Mouse (Mus musculus) liver (tissue): ENCODE measurements around the gene Kcp.

ENCODE experiments used
- DNase-seq: peaks from one replicate; pipeline ENCODE4 v3.0.0-alpha.2; 2020; ENCODE audit warnings: mixed read lengths

Gene Kcp

DNA sequence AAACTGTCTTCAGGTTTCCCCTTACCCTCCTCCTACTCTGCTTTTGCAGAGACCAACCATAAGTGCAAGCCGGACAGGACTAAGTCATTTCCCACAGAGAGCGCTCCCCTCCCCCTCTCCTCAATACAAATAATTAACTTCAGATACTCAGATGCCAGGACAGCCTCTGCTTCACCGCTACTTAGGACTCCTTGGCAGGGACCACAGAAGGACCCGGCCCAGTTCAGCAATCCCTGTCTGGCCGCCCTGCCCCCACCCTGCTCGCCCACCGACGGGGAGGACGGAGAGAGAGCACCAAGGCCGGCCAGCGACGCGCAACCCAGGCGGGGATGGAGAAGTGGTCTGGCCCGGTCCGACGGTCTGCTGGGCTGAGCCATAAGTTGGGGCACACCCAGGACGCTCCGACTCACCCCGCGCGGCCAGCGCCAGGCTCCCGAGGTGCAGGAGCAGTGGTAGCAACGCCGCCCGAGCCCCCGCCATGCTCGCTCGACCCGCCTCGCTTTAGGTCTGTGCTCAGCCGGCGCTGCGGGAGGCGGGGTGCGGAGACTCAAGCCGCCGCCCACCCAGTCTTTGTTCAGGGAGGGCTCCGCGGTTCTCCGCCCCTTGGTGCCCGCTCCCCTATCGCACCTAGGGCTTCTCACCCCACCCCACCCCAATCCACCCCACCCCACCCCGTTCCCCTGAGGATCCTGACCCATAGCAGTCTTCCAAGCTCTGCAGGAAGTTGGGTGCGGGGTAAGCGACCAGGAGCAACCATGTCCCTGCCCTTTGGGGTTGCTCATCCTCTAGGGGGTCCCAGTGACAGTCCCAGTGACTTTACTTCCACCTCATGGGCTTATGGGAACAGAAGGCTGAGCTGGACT is at the start of gene Kcp:
Gene Kcp, minus strand, starts transcription at position 506 of the 863 bp plus-strand sequence.
- DNase-seq, result peak; percentile 24

DNA sequence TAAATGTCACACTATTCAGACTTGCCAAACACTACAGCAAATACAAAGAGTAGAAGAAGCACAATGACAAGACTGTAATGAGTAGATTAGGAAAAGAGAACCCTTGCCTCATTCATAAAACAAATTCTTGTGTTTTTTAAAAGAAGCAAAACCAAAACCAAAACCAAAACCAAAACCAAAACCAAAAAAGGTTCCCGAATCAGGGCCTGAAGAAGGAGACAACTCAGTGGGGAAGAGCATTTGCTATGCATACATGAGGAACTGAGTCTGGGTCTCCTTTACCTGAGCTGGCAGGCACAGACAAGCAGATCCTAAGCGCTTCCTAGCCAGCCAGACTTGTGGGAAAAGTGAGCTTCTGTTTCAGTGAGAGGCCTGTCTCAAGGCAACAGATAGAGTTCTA is 49.4 kb upstream of the Kcp start:
- DNase-seq, result no peak

DNA sequence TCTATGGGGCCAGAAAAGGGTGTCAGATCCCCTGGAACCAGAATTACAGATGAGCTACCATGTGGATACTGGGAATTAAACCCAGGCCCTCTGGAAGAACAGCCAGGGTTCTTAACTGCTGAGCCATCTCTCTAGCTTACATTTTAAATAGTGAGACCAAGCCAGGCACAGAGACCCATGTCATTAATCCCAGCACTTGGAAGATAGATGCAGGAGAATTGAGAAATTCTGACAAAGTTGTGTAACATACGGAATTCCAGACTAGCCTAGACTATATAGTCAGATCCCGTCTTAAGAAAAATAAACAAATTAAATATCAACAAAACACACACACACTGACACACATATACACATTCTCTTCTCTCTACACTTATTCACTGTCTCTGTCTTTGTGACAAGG is 44.8 kb upstream of the Kcp start:
- DNase-seq, result no peak

DNA sequence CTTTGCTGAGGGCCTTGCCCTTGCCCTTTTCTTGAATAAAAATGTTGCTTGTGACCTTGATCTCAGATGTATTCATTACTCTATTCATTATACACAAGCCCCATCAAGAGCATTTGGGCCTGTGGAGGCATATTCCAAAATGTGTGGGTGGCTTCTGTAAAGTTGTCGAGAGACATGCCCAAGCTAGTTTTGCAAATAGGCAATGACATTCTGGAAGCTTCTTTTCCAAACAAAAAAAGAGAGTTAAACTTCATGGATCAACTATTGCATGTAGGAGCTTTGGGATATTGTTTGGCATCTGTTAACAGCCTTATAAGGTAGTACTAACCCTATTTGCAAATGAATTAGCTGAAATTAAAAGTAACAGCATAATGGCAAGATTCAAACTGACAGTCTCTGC is 40.3 kb upstream of the Kcp start:
- DNase-seq, result no peak

DNA sequence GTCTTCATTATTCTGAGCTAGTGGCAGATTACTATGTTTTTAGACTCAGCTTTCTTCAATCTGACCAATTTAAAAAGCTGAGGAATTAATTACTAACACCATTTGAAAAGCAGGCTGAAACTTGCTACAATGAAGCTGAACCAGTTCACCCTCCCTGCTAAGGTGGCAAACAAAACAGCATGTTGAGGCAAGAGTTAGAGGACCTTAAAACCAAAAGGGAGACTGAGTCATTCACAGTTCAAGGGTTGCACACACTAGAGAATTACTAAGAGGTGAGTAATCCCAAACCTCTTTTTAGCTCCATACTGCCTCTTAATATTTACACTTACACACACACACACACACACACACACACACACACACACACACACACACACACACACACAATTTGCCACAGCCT is 39.8 kb upstream of the Kcp start:
- no peak for DNase-seq

DNA sequence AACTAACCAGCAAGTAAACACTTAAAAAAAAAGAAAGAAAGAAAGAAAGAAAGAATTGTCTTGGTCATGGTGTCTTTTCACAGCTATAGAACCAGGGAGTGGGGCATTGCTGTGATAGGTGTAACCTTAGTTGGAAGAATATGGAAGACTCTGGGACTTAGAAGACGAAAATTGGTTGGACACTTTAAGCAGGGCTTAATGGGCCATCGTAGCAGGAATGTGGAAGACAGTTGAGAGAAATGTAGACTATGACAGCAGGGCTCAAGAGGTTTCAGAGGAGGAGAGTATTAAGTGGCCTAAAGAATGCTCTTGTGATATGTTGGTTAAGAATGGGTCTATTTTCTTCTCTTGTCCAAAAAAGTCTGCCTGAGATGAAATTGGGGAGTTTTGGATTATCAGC is 37.9 kb upstream of the Kcp start:
- DNase-seq, result no peak

DNA sequence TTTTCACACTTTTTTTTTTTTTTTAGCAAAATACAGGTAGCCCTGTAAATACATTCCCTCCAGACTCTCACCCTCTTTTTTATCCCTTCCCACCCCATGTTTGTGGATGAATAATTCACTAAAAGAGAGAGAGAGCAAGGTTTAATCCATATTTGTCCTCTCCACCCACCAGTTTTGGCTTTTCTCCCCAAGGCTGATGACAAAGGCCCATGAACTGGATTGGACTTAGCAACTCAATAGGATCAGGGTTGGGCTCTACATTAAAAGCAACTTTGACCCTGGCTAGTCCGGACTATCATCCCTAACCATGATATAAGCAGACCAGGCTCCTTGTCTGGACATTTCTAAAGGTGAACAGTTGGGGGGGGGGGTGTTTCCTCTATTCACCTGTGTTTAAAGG is 33.2 kb upstream of the Kcp start:
- no peak for DNase-seq

DNA sequence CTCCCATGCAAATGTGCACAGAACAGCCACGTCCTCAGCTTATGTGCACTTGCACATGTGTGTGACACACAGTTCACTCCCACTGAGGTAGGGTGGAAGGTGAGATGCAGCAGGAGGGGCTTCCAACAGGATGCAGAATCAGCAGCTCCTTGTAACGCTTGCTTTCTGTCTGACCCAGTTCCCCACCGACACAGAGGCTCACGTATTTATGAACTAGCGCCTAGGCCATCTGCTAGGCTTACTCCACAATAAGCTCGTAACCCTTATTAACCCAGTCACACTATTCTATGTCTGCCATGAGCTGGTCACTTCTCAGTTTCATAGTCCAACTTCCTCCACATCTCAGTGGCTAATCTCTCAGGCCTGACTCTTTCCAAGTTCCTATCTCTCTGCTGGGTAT is 32.5 kb upstream of the Kcp start:
- no peak for DNase-seq

DNA sequence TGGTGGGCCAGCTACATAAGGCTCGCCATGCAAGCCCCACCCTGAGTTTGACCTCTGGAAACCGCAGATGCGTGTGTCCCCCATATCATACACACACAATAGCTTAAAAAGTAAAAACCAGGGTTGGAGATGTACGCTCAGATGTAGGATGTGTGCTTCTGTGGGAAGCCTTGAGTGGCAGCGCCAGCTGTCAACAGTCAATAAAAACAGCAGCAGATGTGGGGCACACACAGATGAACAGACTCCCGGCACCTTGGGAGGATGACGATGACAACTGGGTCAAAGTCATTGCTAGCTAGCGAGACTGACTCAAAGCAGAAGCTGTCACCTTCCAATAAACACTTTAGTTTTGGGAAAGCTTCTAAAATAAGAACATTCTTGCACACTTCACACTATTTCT is 31.8 kb upstream of the Kcp start:
- no peak for DNase-seq

DNA sequence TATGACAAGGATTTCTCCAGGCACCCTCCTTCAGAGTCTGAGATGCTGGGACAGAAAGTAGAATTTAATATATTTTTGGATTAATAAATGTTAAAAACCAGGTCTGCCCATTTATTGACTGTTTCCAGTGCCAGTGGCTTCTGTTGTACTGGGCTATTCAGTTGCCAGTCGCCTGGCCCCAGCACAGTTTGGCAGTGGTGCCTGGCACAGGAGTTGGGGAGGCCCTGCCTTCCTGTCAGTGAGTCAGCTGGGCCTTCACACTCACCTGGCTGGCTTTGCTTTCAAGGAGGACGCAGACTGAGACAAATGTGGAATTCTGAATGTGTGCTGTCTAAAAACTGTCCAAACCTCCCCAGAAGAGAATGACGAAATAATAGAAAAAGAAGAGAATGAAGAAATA is 29.5 kb upstream of the Kcp start:
- no peak for DNase-seq

DNA sequence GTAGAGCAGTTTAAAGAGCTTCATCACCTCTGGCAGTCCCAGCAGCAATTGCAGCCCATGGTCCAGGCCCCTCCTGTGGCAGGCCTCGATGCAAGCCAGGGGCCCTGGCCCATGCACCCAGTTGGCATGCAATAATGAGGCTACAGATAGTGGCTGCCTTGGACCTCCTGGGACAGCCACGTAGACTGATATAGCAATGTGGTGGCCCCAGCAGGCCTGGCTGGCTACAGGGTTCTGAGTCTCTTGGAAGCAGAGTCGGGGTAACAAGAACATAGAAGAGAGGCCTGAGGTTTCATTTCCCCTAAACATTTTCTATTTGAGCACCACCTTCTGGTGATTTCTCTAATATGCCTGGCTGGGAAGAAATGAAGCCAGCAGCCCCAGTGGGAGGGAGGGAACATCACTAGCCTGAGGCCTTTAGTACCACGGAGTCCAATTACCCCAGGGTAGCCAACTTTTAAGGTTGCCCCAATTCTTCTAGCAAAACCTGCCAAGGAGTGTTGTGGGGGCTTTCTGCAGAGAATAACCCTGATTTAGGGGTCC is 29.0 kb upstream of the Kcp start:
- DNase-seq, result no peak

DNA sequence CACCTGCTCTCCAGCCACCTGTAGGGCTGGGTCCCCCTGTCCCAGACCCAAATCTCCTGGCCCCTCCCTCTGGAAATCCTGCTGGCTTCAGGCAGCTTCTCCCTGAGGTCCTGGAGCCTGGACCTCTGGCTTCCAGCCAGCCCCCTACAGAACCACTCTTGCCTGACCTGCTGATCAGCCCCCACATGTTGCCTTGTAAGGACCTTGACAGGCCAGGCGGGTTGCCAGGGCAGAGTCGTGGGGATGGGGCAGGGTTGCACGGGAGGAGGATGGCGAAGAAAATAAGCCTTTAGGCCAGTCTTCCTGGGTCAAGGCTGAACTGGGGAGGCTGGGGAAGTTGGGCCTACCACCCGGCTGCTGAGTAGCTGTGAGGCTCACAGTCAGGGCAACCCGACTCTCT is 27.6 kb upstream of the Kcp start:
- DNase-seq, result no peak

DNA sequence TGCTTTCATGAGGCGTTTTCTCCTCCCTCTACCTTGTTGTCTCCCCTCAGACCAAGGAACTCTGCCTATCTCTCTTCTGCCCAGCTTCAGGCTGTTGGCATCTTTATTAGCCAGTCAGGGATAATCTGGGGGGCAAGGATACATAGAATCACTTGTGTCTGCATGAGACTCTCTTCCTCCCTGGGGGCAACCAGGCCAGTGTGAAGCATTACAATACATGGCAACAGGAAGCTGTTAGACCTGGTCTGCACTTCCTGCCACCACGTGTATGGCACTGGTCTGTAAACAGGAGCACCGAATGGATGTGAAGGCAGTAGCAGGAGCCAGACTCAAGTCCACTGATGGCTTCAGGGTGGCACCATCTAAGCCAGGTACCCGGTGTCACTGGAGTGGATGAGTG is 22.3 kb upstream of the Kcp start:
- no peak for DNase-seq

DNA sequence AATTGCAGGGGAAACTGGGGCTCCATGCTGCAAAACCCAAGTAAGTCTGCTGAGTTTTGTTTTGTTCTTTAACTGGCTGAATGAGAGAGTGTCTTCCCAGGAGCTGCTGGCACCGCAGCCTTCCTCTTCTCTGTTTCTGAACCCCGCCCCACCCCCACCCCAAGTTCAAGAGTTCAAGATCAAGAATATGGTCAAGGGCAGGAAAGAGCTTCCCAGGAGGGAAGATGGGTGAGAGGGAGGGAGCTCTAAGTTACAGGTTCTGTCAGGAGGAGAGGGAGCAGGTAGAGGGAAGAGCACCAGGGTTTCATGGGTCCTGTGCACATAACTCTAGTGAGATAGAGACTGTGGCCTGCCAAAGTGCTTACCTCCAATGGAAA is 21.7 kb upstream of the Kcp start:
- no peak for DNase-seq

DNA sequence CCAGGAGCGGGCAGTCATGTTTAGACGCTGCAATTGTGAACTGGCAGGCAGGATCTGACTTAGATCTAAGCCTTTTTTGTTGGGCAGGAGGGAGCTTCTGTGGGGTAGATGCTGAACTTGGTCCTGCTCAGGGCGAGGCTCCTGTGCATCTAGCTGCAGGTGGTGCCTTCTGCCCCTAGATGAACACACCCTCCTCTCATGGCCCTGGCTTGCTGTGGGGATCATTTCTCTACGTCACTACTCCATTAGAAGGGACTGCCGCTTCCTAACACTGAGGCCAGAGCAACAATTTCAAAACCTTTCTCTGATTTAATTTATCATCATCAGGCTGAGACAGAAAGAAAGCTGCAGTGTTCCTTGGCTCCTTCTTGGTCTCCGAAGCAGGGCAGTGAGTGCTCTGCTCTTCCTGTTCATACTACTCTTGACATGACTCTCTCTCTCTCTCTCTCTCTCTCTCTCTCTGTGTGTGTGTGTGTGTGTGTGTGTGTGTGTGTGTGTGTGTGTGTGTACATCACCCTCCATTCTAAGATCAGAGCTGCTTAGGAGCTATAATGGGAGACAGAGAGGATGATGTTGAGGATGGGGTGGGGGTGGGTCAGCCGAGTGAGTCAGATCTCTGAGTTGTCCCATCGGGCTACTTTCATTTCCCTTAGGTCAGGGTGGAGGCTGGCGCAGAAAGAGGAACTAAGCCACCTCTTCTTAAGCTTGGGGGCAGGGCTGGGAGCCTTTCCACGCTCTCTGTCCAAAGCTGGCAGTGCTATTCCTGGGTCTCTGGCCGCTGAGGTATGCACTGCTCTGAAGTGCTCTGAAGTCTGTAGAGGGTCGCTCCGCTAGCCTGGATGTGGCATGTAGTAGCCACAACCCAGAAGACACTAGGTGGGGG is 21.1 kb upstream of the Kcp start:
- DNase-seq, result peak; percentile 17

DNA sequence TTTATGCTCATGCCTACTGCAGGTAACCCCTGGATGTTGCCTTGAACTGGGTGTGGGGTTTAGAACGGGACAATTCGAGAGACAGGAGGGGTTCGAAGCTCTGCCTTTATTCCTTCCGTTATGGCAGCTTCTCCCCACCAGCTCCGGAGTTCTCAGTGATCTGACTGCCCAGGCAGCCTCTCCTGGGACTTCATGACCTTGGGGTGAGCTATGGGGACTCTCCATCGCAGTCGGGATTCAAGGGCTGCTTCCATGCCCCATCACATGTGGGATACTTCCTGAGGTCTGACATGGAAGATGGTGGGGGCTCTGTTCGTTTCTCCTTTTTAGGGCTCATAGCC is 20.4 kb upstream of the Kcp start:
- DNase-seq, result no peak

DNA sequence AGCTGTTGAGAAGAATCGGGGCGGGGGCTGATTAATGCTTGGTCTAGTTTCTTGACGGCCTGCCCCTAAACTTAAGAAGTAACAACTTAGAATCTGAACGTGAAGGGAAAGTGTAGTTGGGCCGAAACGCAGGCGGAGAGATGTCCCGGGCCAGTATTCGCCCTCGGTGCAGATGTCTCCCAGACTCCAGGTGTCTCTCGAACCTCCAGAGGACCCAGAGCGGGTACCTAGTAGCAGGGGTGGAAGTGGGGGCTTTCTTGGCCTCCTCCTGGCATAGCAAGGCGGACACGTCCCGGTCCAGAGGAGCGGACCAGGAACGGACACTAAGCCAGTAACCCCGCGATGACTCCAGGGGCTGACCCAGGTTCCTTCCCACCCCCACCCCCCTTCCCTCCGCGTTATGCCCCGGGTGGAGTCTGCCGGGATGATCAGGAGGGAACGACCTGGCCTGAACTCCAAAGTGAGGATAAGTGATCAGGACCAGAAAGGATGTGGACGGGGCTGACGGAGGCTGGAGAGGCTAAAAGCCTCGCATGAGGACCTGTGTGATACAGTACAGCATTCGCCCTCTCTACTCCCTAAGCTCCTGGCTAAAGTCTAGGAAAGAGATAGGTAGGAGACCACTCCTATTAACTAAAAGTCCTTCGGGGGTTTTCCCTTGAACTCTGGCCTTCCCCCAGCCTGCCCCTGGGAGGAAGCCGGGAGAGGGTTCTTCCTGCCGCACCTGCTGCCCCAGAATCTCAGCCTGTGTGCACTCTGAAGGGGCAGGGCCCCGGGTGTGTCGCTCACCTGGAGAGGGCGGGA is 19.8 kb upstream of the Kcp start:
- DNase-seq, result no peak

DNA sequence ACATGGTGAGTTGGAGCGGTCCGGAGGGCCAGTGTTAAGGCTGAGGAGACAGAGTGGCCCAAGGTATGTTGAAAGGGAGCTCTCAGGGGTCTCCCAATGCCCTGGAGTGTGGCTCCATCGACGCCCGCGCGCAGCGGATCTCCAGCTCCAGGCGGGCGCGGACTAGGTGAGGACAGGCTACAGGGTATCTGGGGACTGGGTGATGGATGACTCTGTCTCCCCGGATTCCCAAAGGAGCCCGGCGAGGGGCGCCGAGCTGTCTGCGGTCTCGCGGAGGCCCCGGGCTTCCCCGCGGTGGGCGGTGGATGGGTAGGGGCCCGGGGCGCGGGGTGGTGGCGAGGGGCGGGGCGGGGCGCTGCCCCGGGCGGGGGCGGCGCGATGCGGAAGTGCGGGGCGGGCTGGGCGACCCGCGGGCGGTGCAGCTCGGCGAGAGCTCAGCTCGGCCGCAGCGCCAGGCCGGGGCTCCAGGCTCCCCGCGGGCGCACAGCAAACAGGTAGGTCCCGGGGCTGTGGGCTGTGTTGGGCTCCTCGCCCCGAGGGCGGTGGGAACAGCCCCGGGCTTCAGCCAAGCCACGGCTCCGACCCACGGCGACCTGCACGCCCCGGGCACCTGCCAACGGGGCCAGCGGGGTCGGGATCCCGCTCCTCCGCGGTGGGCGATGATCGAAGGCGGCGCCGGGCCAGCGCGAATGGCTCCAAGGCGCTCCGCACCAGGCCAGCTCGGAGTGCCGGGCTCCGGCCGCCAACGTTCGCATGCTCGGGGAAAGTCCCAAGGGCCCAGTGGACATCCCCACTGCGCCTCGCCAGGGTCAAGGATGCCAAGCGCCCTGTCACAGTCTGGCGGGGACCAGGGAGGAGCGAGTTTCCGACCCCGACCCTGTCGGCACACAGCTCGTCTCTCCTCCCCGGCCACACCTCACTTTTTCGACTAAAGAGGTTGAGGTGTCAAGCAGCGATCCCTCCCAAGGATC is 18.8 kb upstream of the Kcp start, which contains the start of gene Irf5:
Gene Irf5, plus strand, starts transcription at position 345 of the 971 bp plus-strand sequence.
- peak; percentile 19 for DNase-seq

DNA sequence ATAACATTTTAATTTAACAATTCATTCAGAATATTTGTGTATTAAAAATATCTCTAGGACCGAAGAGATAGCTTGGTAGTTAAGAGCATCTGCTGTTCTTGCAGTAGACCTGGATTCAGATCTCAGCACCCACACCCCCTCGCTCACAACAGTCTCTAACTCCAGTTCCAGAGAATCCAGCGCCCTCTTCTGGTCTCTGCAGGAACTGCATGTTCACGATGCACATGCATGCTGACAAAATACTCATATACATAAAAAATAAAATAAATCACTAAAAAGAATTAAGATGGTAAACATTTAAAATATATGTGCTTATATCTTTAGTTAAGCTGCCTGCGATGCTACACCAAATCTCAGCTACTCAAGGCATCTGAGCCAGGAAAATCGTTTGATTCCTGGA is 17.5 kb upstream of the Kcp start:
- DNase-seq, result peak; percentile 40

DNA sequence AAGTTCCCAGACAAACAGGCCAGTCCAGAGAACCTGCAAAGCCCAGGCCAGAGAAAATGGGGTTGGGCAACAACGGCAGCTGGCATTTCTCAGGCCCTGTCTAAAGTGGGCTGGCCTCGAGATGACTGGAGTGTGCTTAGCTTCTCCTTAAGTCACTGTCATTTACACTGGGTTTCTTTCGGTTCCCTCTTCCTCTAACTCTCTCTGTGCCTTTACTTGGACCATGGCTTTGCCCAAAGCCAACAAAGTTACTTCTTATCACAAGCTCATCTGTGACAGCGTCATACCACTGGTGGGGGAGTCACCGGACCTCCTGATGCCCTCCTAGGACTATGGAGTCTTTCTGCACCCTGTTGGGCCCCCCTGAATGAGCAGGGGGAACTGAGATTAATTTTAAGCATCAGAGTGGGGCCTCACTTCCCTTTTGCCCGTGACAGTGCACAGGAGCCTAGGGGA is 16.3 kb upstream of the Kcp start:
- DNase-seq, result no peak

DNA sequence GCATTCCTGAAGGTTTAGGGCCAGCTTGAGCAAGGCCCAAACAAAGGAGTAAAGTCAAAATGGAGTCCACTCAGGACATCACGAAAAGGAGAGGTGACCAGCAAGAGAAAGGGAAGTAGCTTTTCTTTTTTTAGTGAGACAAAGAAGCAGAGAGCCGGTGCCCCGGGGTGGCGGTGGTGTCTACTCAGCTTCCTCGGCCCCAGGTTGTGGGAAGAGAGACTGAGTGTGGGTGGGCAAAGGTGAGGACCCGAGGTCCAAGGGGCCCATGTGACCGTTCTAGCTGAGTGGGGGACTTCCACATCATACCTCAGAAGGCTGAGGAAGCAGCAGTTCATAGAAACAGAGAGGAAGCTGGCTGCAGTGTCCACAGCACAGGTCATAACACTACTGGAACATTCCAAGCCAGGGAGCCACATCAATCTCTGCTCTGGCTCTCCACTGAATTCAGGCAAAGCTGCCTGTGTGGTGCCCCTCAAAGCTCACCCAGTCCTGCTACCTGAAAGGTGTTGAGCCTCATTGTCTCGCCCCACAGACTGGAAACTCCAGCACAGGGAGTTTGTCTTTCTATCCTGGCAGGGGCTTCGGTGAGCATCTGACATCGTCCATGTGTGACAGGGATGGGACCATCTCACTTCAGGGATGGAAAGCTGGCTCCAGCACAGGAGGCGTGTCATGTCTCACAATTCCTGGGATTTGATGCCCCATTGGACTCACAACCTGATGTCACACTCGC is 15.7 kb upstream of the Kcp start:
- DNase-seq, result no peak
